Mouse (Mus musculus): ENCODE results near the gene Slc37a2. TPM values are rescaled to one million over a fixed set of nuclear protein-coding genes. Genes with fewer than 3 reads are reported as not detected.

Slc37a2 gene
- total and polyA plus RNA-seq, 2 experiments from 2014 or later = 1.1 to 3.5 TPM

DNA sequence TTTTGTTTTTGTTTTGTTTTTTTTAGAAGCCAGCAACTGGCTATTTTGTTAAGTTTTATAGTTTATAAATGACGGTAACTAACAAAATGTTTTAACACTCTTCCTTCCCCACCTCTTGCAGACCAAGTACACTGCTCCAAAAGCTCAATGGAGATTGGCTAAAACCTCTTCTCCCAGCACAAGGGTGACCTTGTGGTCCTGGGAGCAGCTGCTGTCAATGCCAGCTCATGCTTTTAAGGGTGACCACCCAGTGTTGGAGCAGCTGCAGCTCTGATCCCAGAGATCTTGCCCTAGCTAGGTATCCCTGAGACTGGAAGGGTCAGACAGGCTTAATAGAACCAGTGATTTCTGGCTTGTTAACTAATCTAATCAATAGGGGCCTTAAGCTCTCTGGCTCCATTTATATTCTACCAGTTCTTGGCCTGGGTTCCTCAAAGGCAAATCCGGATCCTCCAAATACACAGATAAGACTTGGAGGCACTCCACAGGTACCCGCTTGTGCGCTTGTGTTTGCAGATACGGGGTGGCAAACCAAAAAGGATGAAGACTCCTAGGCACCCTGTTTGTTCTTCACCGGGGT, 917 bp downstream of the Slc37a2 start:
- H3K4me3 ChIP-seq (ENCODE audit: low read depth, low read length) = peak overlapping the region; percentile 48; the same call in 1 of the 2 replicates
- peak overlapping the region; percentile 94 for H3K4me2 ChIP-seq (ENCODE audit: low read depth, low read length, poor library complexity, severe bottlenecking)
- H3K9me3 ChIP-seq (ENCODE audit: low read length) = no peaks in the 10 kb centered on the region
- 0 out of 2 replicates have a peak overlapping the region, but pooled peaks have one; percentile 42 for H3K9ac ChIP-seq (replicated peaks; ENCODE audit: low read length, poor library complexity, severe bottlenecking)
- H3K27me3 ChIP-seq (ENCODE audit: insufficient read depth, low read length) = 0 out of 2 replicates have a peak, but pooled peaks cover 4% of the 10 kb centered on the region
- no peak overlapping the region for H3K27ac ChIP-seq (ENCODE audit: low read depth, low read length)
- H3K4me1 ChIP-seq (ENCODE audit: insufficient read depth, low read length) = no peaks in the 10 kb centered on the region
- TF ChIP-seq CTCF (IDR thresholded peaks at IDR 0.05) = no peak
- H3K36me3 ChIP-seq (ENCODE audit: insufficient read depth, low read length) = no peaks in the 10 kb centered on the region
- no peak for ATAC-seq (ENCODE audit: low FRiP score)
- DNase-seq (ENCODE audit: low spot score) = no peak
- WGBS = 26% methylated on average over 6 of the region's 6 CpGs

DNA sequence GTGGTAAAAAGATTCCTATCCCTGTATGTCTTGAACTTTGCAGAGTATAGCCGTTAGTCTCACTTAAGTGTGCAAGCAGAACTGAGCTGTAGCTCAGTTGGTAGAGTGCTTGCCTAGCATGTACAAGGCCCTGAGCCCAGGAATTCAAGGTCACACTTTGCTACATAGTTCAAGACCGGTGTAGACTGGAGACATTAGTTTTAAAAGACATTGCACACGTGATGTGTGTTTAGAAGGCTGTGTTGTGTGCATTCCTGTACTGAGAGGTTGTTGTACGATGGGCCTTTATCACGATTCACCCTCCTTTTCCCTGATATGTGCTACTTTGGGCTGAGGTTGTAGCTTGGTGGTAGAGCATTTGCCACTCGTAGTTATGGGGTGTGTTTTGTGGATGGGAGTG, 4.9 kb downstream of the Slc37a2 start:
- no peaks in the 10 kb centered on the region for H3K36me3 ChIP-seq (ENCODE audit: insufficient read depth, low read length)
- no peak overlapping the region for H3K9ac ChIP-seq (replicated peaks; ENCODE audit: low read length, poor library complexity, severe bottlenecking)
- no peaks in the 10 kb centered on the region for H3K9me3 ChIP-seq (ENCODE audit: low read length)
- ATAC-seq (ENCODE audit: low FRiP score) (no peak), DNase-seq (ENCODE audit: low spot score) (no peak)
- no peaks in the 10 kb centered on the region for H3K4me1 ChIP-seq (ENCODE audit: insufficient read depth, low read length)
- H3K4me2 ChIP-seq (ENCODE audit: low read depth, low read length, poor library complexity, severe bottlenecking) = no peak overlapping the region
- no peak for TF ChIP-seq CTCF (IDR thresholded peaks at IDR 0.05)
- H3K4me3 ChIP-seq (ENCODE audit: low read depth, low read length) = no peak overlapping the region
- H3K27me3 ChIP-seq (ENCODE audit: insufficient read depth, low read length) = 0 out of 2 replicates have a peak, but pooled peaks cover 4% of the 10 kb centered on the region
- 91% methylated on average over 6 of the region's 6 CpGs for WGBS
- H3K27ac ChIP-seq (ENCODE audit: low read depth, low read length) = no peak overlapping the region

DNA sequence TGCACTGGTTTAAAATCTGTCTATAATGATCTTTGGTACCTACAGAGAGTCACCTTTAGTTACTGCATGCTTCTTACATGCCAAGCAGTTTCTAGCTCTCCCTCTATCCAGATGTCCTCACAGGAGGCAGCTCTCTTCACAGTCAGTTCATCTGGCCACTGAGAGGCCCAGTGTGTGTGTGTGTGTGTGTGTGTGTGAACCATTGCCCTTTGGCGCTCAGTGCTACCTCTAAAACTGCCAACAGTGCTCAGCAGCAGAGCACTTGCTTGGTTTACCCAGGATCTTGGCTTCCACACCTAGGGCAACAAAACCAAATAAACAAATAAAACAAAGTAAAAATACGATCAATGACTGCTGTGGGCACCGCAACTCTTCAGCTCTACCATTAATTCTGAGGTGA, 5.6 kb downstream of the Slc37a2 start:
- Histone ChIP-seq H3K9me3 (ENCODE audit: low read length) (no peaks in the 10 kb centered on the region), H3K36me3 (ENCODE audit: insufficient read depth, low read length) (no peaks in the 10 kb centered on the region), H3K27me3 (ENCODE audit: insufficient read depth, low read length) (0 out of 2 replicates have a peak, but pooled peaks cover 4% of the 10 kb centered on the region), H3K4me1 (ENCODE audit: insufficient read depth, low read length) (no peaks in the 10 kb centered on the region), H3K27ac (ENCODE audit: low read depth, low read length) (no peak overlapping the region), H3K4me3 (ENCODE audit: low read depth, low read length) (no peak overlapping the region), H3K4me2 (ENCODE audit: low read depth, low read length, poor library complexity, severe bottlenecking) (no peak overlapping the region), H3K9ac (replicated peaks; ENCODE audit: low read length, poor library complexity, severe bottlenecking) (no peak overlapping the region)
- no peak for ATAC-seq (ENCODE audit: low FRiP score)
- TF ChIP-seq CTCF (IDR thresholded peaks at IDR 0.05) = no peak
- no peak for DNase-seq (ENCODE audit: low spot score)
- WGBS = 86% methylated on average over 3 of the region's 3 CpGs

- Histone ChIP-seq H3K36me3 (ENCODE audit: insufficient read depth, low read length) (no peaks in the 10 kb centered on the region), H3K4me1 (ENCODE audit: insufficient read depth, low read length) (no peaks in the 10 kb centered on the region), H3K4me3 (ENCODE audit: low read depth, low read length) (no peak overlapping the region), H3K9me3 (ENCODE audit: low read length) (no peaks in the 10 kb centered on the region), H3K4me2 (ENCODE audit: low read depth, low read length, poor library complexity, severe bottlenecking) (no peak overlapping the region), H3K27me3 (ENCODE audit: insufficient read depth, low read length) (no peaks in the 10 kb centered on the region), H3K9ac (replicated peaks; ENCODE audit: low read length, poor library complexity, severe bottlenecking) (no peak overlapping the region), H3K27ac (ENCODE audit: low read depth, low read length) (no peak overlapping the region; the same call in 1 of the 2 replicates)
- peak; percentile 36; the same call in 1 of the 2 replicates for TF ChIP-seq CTCF (IDR thresholded peaks at IDR 0.05)
- DNase-seq (ENCODE audit: low spot score) (peak; percentile 75), ATAC-seq (ENCODE audit: low FRiP score) (no peak)
- WGBS = 62% methylated on average over 3 of the region's 3 CpGs
Observed at GRCm38 (mm10) chr9:37248381-37248906, 7.1 kb downstream of the Slc37a2 start.

DNA sequence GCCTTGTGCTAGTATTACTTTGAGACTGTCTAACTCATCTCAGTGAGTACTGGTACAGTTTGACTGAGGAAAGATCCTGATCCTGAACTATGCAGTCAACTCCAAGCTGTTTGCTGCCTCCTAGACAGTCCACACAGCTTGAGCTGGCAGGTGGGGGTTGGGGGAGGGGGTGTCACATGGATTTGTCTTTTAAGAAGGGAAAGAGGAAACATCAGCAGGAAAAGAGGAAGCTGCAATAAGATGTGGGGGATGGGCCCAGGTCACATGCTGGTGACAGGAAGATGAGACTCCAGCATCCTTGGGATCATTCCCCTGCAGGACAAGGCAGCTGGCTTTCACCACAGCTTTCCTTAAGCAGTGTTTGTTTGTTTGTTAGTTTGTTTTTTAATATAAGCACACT, 8.1 kb downstream of the Slc37a2 start:
- DNase-seq (ENCODE audit: low spot score) (no peak), ATAC-seq (ENCODE audit: low FRiP score) (no peak)
- H3K4me1 ChIP-seq (ENCODE audit: insufficient read depth, low read length) = no peaks in the 10 kb centered on the region
- no peak overlapping the region for H3K9ac ChIP-seq (replicated peaks; ENCODE audit: low read length, poor library complexity, severe bottlenecking)
- H3K27me3 ChIP-seq (ENCODE audit: insufficient read depth, low read length) = no peaks in the 10 kb centered on the region
- TF ChIP-seq CTCF (IDR thresholded peaks at IDR 0.05) = no peak
- H3K27ac ChIP-seq (ENCODE audit: low read depth, low read length) = no peak overlapping the region
- no peaks in the 10 kb centered on the region for H3K36me3 ChIP-seq (ENCODE audit: insufficient read depth, low read length)
- no peaks in the 10 kb centered on the region for H3K9me3 ChIP-seq (ENCODE audit: low read length)
- no peak overlapping the region for H3K4me2 ChIP-seq (ENCODE audit: low read depth, low read length, poor library complexity, severe bottlenecking)
- no peak overlapping the region for H3K4me3 ChIP-seq (ENCODE audit: low read depth, low read length)

DNA sequence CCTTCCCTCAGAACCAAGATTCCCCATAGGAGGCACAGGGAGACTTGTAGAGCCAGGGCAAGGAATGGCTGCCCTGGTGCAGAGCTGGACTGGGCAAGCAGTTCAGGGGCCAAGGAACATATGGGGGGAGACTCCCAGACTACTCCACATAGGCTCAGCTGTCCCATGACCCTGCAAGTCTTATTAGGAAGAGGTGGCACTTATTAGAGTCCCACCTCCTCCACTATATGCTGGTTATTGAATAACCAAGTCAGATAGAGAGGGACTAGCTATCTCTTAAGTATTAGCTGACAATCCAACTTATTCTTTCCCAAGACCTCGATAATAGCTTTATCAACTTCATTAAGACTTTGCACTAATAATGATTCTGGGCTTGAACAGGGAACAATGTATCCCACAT, 9.7 kb downstream of the Slc37a2 start:
- no peak overlapping the region for H3K9ac ChIP-seq (replicated peaks; ENCODE audit: low read length, poor library complexity, severe bottlenecking)
- H3K36me3 ChIP-seq (ENCODE audit: insufficient read depth, low read length) = no peaks in the 10 kb centered on the region
- TF ChIP-seq CTCF (IDR thresholded peaks at IDR 0.05) = no peak
- H3K9me3 ChIP-seq (ENCODE audit: low read length) = no peaks in the 10 kb centered on the region
- no peak overlapping the region for H3K27ac ChIP-seq (ENCODE audit: low read depth, low read length)
- ATAC-seq (ENCODE audit: low FRiP score) (no peak), DNase-seq (ENCODE audit: low spot score) (no peak)
- WGBS = 97% methylated on average over 1 of the region's 1 CpGs
- no peaks in the 10 kb centered on the region for H3K27me3 ChIP-seq (ENCODE audit: insufficient read depth, low read length)
- no peaks in the 10 kb centered on the region for H3K4me1 ChIP-seq (ENCODE audit: insufficient read depth, low read length)
- no peak overlapping the region for H3K4me3 ChIP-seq (ENCODE audit: low read depth, low read length)
- no peak overlapping the region for H3K4me2 ChIP-seq (ENCODE audit: low read depth, low read length, poor library complexity, severe bottlenecking)
